Mouse (Mus musculus) ES-Bruce4 (cell line): ENCODE data around the gene Shoc2.

Experiments used
- CTCF ChIP-seq: IDR thresholded peaks from one replicate; pipeline ENCODE4 v1.8.1; 2011; ENCODE audit warnings: low read depth, low read length
- EP300 ChIP-seq: IDR thresholded peaks from 2 replicates; pipeline ENCODE4 v1.6.1; 2011; ENCODE audit warnings: low read depth, low read length; ENCODE audit not compliant: insufficient read depth
- POLR2A ChIP-seq: IDR thresholded peaks from one replicate; pipeline ENCODE4 v1.8.1; 2011; ENCODE audit warnings: low read length; ENCODE audit not compliant: insufficient read depth

DNA sequence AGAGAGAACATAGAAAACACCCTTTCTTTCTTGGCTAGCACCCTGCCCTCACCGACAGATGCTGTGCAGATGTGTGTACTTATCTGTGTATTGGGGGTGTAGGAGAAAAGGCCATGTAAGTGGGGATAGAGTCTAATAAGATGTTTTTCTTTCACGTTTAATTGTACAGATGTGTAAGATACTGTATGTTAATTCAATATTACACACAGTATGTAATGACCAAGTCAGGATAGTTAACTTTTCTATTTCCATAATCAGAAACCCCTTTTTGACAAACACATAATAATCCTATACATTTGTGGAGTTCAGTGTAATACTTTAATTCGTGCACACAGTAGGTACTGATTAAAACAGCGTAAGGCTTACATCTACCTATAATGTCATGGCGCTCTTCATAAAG lies 99.7 kb downstream of the Shoc2 start, which contains the start of gene Adra2a:
- TF ChIP-seq CTCF (no peak), POLR2A (no peak), EP300 (no peak)
